Mouse (Mus musculus) liver, embryonic 11.5 days (tissue): ENCODE data around the gene 9430097D07Rik. TPM values are rescaled to one million over a fixed set of nuclear protein-coding genes. Genes with fewer than 3 reads are reported as not detected.

Source experiments
- ATAC-seq: fragments of 200-750 bp; cut with Nextera tagmentation; replicated peaks from 2 replicates; pipeline ENCODE4 v1.8.0; 2017; ENCODE audit warnings: moderate number of reproducible peaks, mild to moderate bottlenecking, moderate TSS enrichment, moderate library complexity; ENCODE audit not compliant: low FRiP score
- DNase-seq: peaks from one replicate; pipeline ENCODE4 v3.0.0-alpha.2; 2017; ENCODE audit warnings: low spot score
- H3K27ac ChIP-seq: fragments of 300-500 bp; sonication (generic); 2 replicates; pipeline ENCODE4 v1.5.1; 2014; ENCODE audit warnings: mild to moderate bottlenecking, low read depth, low read length, control low read depth
- H3K27me3 ChIP-seq: fragments of 300-500 bp; sonication (generic); replicated peaks from 2 replicates; pipeline ENCODE4 v1.6.1; 2014; ENCODE audit warnings: low read length, mixed read lengths; ENCODE audit not compliant: control insufficient read depth, insufficient read depth
- H3K36me3 ChIP-seq: fragments of 300-500 bp; sonication (generic); 2 replicates; pipeline ENCODE4 v1.6.1; 2014; ENCODE audit warnings: mild to moderate bottlenecking, low read length, moderate library complexity, mixed read lengths; ENCODE audit not compliant: control insufficient read depth, insufficient read depth
- H3K4me1 ChIP-seq: fragments of 300-500 bp; sonication (generic); replicated peaks from 2 replicates; pipeline ENCODE4 v1.6.1; 2014; ENCODE audit warnings: low read length, mixed read lengths; ENCODE audit not compliant: control insufficient read depth, insufficient read depth
- H3K4me2 ChIP-seq: fragments of 300-500 bp; sonication (generic); 2 replicates; pipeline ENCODE4 v1.6.1; 2014; ENCODE audit warnings: mild to moderate bottlenecking, control low read depth, moderate library complexity
- H3K4me3 ChIP-seq: fragments of 300-500 bp; sonication (generic); 2 replicates; pipeline ENCODE4 v1.5.1; 2014; ENCODE audit warnings: low read depth, low read length, control low read depth
- H3K9ac ChIP-seq: fragments of 300-500 bp; sonication (generic); 2 replicates; pipeline ENCODE4 v1.6.1; 2014; ENCODE audit warnings: low read depth, low read length, control low read depth
- H3K9me3 ChIP-seq: fragments of 300-500 bp; sonication (generic); 2 replicates; pipeline ENCODE4 v1.6.1; 2016; ENCODE audit warnings: low read length, inconsistent platforms, mixed read lengths; ENCODE audit not compliant: control insufficient read depth
- WGBS: fragments of 180-500 bp; shearing (Covaris S2); extraction: QIAGEN DNeasy Blood & Tissue Kit; methylation state at CpG from one replicate; pipeline ENCODE4 v1.1.7; 2014; 5-methylcytosine and 5-hydroxymethylcytosine counted together
- polyA plus RNA-seq: library from polyadenylated mRNA; unstranded; fragments of >200 nt; fragmentation: Nextera tagmentation; extraction: Ambion mirVana; gene quantifications from 2 replicates; pipeline ENCODE4 v1.2.1, GENCODE M21; 2014

The 9430097D07Rik gene
- polyA plus RNA-seq, 1 experiment from 2014 or later: not detected

- no peak for DNase-seq
- no peak overlapping the region for H3K9ac ChIP-seq
- 0 out of 2 replicates have a peak, but pooled peaks cover 4% of the 10 kb centered on the region for H3K36me3 ChIP-seq
- WGBS: 8% methylated on average over 26 of the region's 26 CpGs
- H3K9me3 ChIP-seq: no peaks in the 10 kb centered on the region
- peak overlapping the region; percentile 79 for H3K4me2 ChIP-seq
- no peak; the same call in 1 of the 2 replicates for ATAC-seq
- peak overlapping the region; percentile 42 for H3K4me3 ChIP-seq
- peaks cover 14% of the 10 kb centered on the region for H3K4me1 ChIP-seq
- H3K27me3 ChIP-seq: peaks cover 37% of the 10 kb centered on the region
- H3K27ac ChIP-seq: no peak overlapping the region
These were observed 441 bp downstream of the 9430097D07Rik start for GRCm38 (mm10) chr2:32574901-32575585.

- ATAC-seq (no peak), DNase-seq (no peak)
- H3K9ac ChIP-seq: no peak within 1 kb of the TSS
- H3K9me3 ChIP-seq: no peaks in the 10 kb centered on the region
- peak within 1 kb of the TSS; percentile 79 for H3K4me2 ChIP-seq
- peak within 1 kb of the TSS; percentile 42 for H3K4me3 ChIP-seq
- peaks cover 32% of the 10 kb centered on the region for H3K27me3 ChIP-seq
- H3K4me1 ChIP-seq: peaks cover 14% of the 10 kb centered on the region
- WGBS: 80% methylated on average over 6 of the region's 6 CpGs
- 0 out of 2 replicates have a peak, but pooled peaks cover 4% of the 10 kb centered on the region for H3K36me3 ChIP-seq
- H3K27ac ChIP-seq: no peak within 1 kb of the TSS
These were observed 987 bp downstream of the 9430097D07Rik start, which contains the start of gene Pip5kl1 for GRCm38 (mm10) chr2:32574497-32574896. TSS of gene Pip5kl1 (plus strand) at chr2:32574797.

- peak overlapping the region; percentile 81 for H3K4me2 ChIP-seq
- H3K9ac ChIP-seq: no peak overlapping the region; the same call in 1 of the 2 replicates
These were observed 3.3 kb downstream of the 9430097D07Rik start for GRCm38 (mm10) chr2:32572196-32572595.

GRCm38 (mm10) chr2:32570698-32571494, 4.6 kb downstream of the 9430097D07Rik start, which contains the start of gene Dpm2:
TSS of gene Dpm2 (plus strand) at chr2:32570858.
- peak within 1 kb of the TSS; percentile 81 for H3K4me2 ChIP-seq
- H3K4me3 ChIP-seq: peak within 1 kb of the TSS; percentile 92
- peak; percentile 76 for ATAC-seq
- H3K36me3 ChIP-seq: peaks cover 7% of the 10 kb centered on the region
- H3K27ac ChIP-seq: peak within 1 kb of the TSS; percentile 71
- H3K4me1 ChIP-seq: peaks cover 14% of the 10 kb centered on the region
- H3K9me3 ChIP-seq: no peaks in the 10 kb centered on the region
- H3K27me3 ChIP-seq: peaks cover 7% of the 10 kb centered on the region
- DNase-seq: peak; percentile 85
- H3K9ac ChIP-seq: peak within 1 kb of the TSS; percentile 89
- WGBS: 1% methylated on average over 36 of the region's 36 CpGs

More at GRCm38 (mm10) chr2:32572196-32572595, 3.3 kb downstream of the 9430097D07Rik start:
- peaks cover 7% of the 10 kb centered on the region for H3K36me3 ChIP-seq
- peaks cover 14% of the 10 kb centered on the region for H3K4me1 ChIP-seq
- no peaks in the 10 kb centered on the region for H3K9me3 ChIP-seq
- no peak overlapping the region; the same call in 1 of the 2 replicates for H3K4me3 ChIP-seq
- DNase-seq (no peak), ATAC-seq (no peak)
- peaks cover 12% of the 10 kb centered on the region for H3K27me3 ChIP-seq
- H3K27ac ChIP-seq: no peak overlapping the region
- WGBS: 90% methylated on average over 11 of the region's 11 CpGs

DNA sequence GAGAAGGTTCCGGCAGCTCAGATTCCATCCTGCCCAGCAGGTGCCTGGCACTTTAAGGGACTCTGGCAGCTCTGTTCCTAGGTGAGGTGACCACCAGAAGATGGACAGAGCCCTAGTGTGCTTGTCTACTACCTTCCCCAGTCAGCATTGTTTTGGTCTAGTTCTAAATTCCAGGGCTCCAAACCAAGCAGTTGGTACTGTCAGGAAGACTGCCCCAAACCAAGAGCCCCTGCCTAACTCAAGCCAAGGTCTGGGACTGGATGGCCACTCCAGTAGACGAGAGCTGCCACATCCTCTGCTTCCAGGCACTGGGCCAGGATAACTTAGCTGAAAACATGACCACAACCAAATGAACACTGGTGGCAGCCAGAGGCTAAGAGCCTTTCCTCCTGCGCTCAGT, 6.5 kb downstream of the 9430097D07Rik start:
- H3K27me3 ChIP-seq: no peaks in the 10 kb centered on the region
- H3K4me2 ChIP-seq: no peak overlapping the region
- DNase-seq (no peak), ATAC-seq (no peak)
- WGBS: 91% methylated on average over 3 of the region's 3 CpGs
- H3K9me3 ChIP-seq: no peaks in the 10 kb centered on the region
- H3K27ac ChIP-seq: no peak overlapping the region
- peaks cover 6% of the 10 kb centered on the region; the same call in 1 of the 2 replicates for H3K4me1 ChIP-seq
- peaks cover 10% of the 10 kb centered on the region for H3K36me3 ChIP-seq
- H3K9ac ChIP-seq: no peak overlapping the region
- no peak overlapping the region for H3K4me3 ChIP-seq

DNA sequence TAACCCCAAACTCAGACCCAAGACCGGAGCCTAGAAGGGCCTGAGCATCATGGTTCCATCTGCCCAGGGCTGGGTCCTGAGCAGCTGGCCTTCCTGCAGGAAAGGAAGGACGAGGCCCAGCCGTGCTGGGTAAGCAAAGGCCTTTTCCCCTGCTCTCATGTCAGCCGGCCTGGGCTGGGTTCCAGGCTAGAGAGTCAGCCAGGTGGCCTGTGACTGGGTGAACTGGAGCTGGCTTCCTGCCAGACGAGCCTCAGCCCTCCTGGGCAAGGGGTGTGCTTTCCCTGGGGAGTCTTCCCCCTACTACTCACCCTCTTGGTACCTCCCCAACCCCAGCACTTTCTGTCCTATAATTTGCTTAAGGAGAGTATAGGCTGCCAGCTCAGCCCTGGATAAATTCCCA, 7.3 kb downstream of the 9430097D07Rik start:
- DNase-seq (no peak), ATAC-seq (no peak)
- peaks cover 10% of the 10 kb centered on the region for H3K36me3 ChIP-seq
- H3K9ac ChIP-seq: no peak overlapping the region
- no peak overlapping the region for H3K27ac ChIP-seq
- H3K9me3 ChIP-seq: no peaks in the 10 kb centered on the region
- no peaks in the 10 kb centered on the region for H3K27me3 ChIP-seq
- H3K4me1 ChIP-seq: peaks cover 6% of the 10 kb centered on the region; the same call in 1 of the 2 replicates
- H3K4me3 ChIP-seq: no peak overlapping the region
- H3K4me2 ChIP-seq: no peak overlapping the region
- WGBS: 71% methylated on average over 5 of the region's 5 CpGs

DNA sequence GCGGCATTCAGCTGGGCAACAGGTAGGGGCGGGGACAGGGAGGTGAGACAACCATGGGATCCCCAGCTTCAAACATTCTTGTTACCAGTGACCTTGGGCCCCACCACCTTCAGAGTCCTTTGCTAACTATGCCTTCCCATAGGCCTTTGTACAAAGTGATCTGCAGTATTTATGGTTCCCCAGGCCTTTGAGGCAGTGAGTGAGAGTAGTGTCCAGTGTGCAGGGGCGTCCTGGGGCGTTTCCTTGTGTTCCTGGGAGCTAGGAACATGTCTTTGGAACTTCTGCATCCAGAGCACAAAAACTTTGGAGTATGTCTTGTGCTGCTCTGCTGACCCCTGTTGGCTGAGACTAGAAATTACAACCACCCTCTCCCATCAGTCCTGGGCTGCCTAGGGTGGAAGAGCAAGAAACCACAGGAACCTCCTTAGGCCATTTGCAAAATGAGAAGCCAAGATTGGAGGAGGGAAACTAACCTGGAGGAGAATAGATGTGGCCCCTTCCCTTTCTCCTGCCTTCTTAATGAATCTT, 8.9 kb downstream of the 9430097D07Rik start:
- Histone ChIP-seq H3K9ac (no peak overlapping the region), H3K27me3 (no peaks in the 10 kb centered on the region), H3K4me1 (peaks cover under 1% of the 10 kb centered on the region; the same call in 1 of the 2 replicates), H3K9me3 (no peaks in the 10 kb centered on the region), H3K27ac (no peak overlapping the region), H3K4me2 (no peak overlapping the region), H3K4me3 (no peak overlapping the region), H3K36me3 (peaks cover 9% of the 10 kb centered on the region)
- DNase-seq: no peak
- 38% methylated on average over 4 of the region's 4 CpGs for WGBS
- no peak for ATAC-seq

DNA sequence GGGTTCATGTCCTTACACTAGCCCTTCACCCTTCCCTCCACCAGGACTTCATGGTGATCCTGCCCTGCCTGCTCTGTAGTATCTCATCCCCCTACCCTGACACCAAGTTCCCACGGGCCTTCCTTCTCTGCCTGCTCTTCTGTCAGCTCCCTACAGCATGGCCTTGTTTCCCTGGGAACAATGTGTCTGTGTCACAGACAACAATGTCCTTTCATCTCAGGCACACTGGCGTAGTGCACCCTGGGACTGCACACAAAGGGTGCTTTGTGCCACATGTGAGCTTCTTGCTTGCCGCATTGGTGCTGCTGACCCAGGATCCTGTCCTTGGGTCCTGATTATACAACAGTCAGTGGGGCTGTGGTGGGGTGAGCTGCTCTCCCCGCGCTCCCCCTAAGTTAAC, 15.9 kb downstream of the 9430097D07Rik start:
- H3K9ac ChIP-seq: no peak overlapping the region

More for the DNA sequence above, 15.9 kb downstream of the 9430097D07Rik start:
- H3K4me1 ChIP-seq: peaks cover 11% of the 10 kb centered on the region
- H3K27ac ChIP-seq: no peak overlapping the region
- 0 out of 2 replicates have a peak, but pooled peaks cover 2% of the 10 kb centered on the region for H3K36me3 ChIP-seq
- no peak overlapping the region for H3K4me2 ChIP-seq
- H3K9me3 ChIP-seq: no peaks in the 10 kb centered on the region
- H3K4me3 ChIP-seq: no peak overlapping the region
- ATAC-seq (no peak), DNase-seq (no peak)
- H3K27me3 ChIP-seq: no peaks in the 10 kb centered on the region
- 83% methylated on average over 5 of the region's 5 CpGs for WGBS
